Mouse (Mus musculus): ENCODE measurements around the gene Zcchc14. TPM values are rescaled to one million over a fixed set of nuclear protein-coding genes. Genes with fewer than 3 reads are reported as not detected.

The Zcchc14 gene
- total RNA-seq, 2 experiments from 2014 or later, result 41.0 to 42.9 TPM

DNA sequence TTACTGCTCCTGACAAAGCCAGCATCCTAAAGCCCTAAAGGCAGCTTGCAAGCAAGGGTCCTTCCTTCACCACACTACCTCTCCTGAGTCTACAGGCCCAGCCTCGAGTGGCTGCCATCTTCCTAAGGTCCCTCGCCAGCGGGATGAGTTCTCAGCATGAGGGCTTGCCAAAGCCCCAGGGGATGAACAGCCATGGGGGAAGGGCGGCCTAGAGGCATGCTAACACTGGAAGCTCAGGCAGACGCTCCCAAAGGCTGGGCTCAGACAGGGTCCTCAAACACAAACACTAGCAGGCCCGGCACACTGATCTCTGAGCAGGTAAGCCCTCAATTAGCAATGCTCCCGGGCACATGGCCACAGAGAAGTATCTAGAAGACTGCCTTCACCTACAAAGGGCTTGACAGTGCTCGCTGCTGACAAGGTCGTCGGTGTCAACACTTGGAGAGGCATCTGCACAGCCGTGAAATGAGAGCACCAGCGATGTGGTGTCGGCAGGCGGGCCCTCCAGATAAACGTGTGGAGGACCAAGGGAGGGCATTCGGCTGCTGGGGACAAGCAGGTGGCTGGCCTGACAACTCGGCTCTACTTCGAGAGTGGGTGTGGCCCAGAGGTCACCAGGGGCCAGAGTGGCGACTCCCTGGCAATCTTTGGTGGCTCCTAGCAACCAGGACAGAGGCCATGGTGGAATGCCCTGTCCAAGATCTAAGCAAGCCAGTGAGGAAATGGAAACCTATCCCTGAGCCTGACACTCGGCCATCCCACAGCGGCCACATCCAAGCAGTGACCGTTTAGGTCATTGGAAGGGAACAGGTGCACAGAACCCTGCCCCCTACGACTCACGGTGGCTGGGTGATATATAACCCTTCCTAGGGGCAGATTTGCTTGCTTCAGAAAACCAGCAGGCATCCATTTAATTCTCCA is 101.4 kb downstream of the Zcchc14 start:
- DNase-seq, result no peak

DNA sequence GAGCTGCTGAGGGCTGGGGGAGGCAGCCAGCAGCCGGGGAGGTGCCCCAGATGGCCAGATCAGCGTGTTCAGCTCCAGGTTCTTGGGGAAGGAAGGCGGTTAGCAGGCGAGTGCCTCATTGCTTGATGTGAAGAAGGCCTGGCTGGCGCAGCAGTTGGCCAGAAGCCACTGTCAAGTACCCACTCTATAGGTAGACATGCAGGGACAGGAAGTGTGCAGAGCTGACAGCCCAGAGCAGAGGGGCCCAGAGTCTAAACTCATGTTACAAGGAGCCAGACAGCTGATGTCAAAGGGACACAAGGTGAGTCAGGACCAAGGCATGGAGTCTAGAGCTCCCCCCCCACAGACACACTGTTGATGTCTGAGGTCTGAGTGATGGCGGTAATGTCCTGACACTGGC is 102.6 kb downstream of the Zcchc14 start:
- no peak for DNase-seq

Other genes with a start within 250 kb of the Zcchc14 start
- not detected for gene 1700018B08Rik, start 108.6 kb downstream of the Zcchc14 start, total RNA-seq (2021)
- 10 to 100 TPM; 13.8 to 17.3 TPM for gene Fbxo31, start 74.1 kb downstream of the Zcchc14 start, total RNA-seq (2021)
- gene Map1lc3b, start 62.5 kb downstream of the Zcchc14 start, total RNA-seq (2021), result 100 to 1,000 TPM; 130 to 135 TPM
- under 1 TPM in 1 of 2 experiments, not detected in 1; 0.07 TPM for gene Jph3, start 76.7 kb upstream of the Zcchc14 start, total RNA-seq (2021)
- gene Klhdc4, start 176.7 kb upstream of the Zcchc14 start, total RNA-seq (2021), result 10 to 100 TPM; 17.8 to 21.9 TPM